Mouse (Mus musculus) heart, adult 2 months (tissue): ENCODE data around the gene Hpn.

Experiments
- CTCF ChIP-seq: fragments of 200-600 bp; IDR thresholded peaks from 2 replicates; pipeline ENCODE4 v1.8.1; 2022; ENCODE audit warnings: antibody characterized with exemption, mild to moderate bottlenecking, moderate library complexity
- POLR2A ChIP-seq: fragments of 200-500 bp; IDR thresholded peaks from 2 replicates; pipeline ENCODE4 v1.6.1; 2011; ENCODE audit warnings: mild to moderate bottlenecking, low read depth, low read length, control low read depth; ENCODE audit not compliant: insufficient read depth

GRCm38 (mm10) chr7:31130841-31131240 lies 15.8 kb upstream of the Hpn start:
- TF ChIP-seq CTCF (peak; percentile 93), POLR2A (no peak)
